Mouse (Mus musculus): ENCODE data around the gene Map3k7. TPM values are rescaled to one million over a fixed set of nuclear protein-coding genes. Genes with fewer than 3 reads are reported as not detected.
A peak's percentile ranks its signal among the peaks of the same experiment; 100 is the strongest.

Gene Map3k7
- 34.7 and 40.1 TPM in 2 replicates for polyA plus RNA-seq (2014; fragmentation: Nextera tagmentation; extraction: Ambion mirVana)

- peak within 1 kb of the TSS; percentile 88 for H3K9ac ChIP-seq (replicated peaks; ENCODE audit: low read depth, low read length)
- H3K4me3 ChIP-seq (ENCODE audit: low read depth, low read length): peak within 1 kb of the TSS; percentile 91
- peak within 1 kb of the TSS; percentile 97 for H3K27ac ChIP-seq (ENCODE audit: low read length)
- H3K4me2 ChIP-seq (replicated peaks; ENCODE audit: low read depth, low read length): peak within 1 kb of the TSS; percentile 89
- ATAC-seq (ENCODE audit: insufficient number of reproducible peaks, insufficient read depth, low FRiP score, low read depth): peak; percentile 98
- no peaks in the 10 kb centered on the region for H3K36me3 ChIP-seq (ENCODE audit: control insufficient read depth, insufficient read depth, low read length)
- H3K4me1 ChIP-seq (ENCODE audit: control insufficient read depth, insufficient read depth, low read length): peaks cover 14% of the 10 kb centered on the region
- no peaks in the 10 kb centered on the region for H3K9me3 ChIP-seq (ENCODE audit: control insufficient read depth, low read depth, low read length)
- WGBS: under 1% methylated on average over 88 of the region's 88 CpGs
- H3K27me3 ChIP-seq (ENCODE audit: control insufficient read depth, insufficient read depth, low read length): no peaks in the 10 kb centered on the region
Measured at GRCm38 (mm10) chr4:31963354-31964193, at the start of gene Map3k7. Map3k7 (plus strand) TSS chr4:31964097.

GRCm38 (mm10) chr4:31915114-31915513 lies 48.8 kb upstream of the Map3k7 start:
- Histone ChIP-seq H3K4me1 (ENCODE audit: control insufficient read depth, insufficient read depth, low read length) (no peaks in the 10 kb centered on the region), H3K4me3 (ENCODE audit: low read depth, low read length) (no peak overlapping the region)
- WGBS: 83% methylated on average over 11 of the region's 11 CpGs

DNA sequence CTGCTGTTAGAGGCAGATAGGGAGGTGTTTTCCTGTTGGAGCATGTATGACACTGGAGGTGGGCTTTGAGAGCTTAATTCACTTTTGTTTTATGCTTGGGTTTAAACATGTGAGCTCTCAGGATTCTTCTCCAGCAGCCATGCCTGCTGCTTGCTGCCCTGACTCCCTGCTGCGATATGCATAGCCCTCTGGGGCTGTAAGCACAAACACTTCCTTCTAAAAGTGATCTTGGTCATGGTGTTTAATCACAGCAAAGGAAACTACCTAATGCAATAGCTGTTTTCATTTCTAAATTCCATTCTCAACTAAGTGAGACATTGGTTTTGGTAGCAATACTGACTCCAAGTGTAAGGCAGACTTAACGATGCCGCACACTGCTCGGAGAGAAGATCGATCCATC lies 45.2 kb upstream of the Map3k7 start:
- Histone ChIP-seq H3K9me3 (ENCODE audit: control insufficient read depth, low read depth, low read length) (no peaks in the 10 kb centered on the region), H3K4me2 (replicated peaks; ENCODE audit: low read depth, low read length) (no peak overlapping the region), H3K36me3 (ENCODE audit: control insufficient read depth, insufficient read depth, low read length) (no peaks in the 10 kb centered on the region), H3K4me1 (ENCODE audit: control insufficient read depth, insufficient read depth, low read length) (no peaks in the 10 kb centered on the region), H3K27ac (ENCODE audit: low read length) (no peak overlapping the region), H3K27me3 (ENCODE audit: control insufficient read depth, insufficient read depth, low read length) (no peaks in the 10 kb centered on the region), H3K9ac (replicated peaks; ENCODE audit: low read depth, low read length) (no peak overlapping the region), H3K4me3 (ENCODE audit: low read depth, low read length) (no peak overlapping the region)
- ATAC-seq (ENCODE audit: insufficient number of reproducible peaks, insufficient read depth, low FRiP score, low read depth): no peak
- WGBS: 87% methylated on average over 5 of the region's 5 CpGs

More at GRCm38 (mm10) chr4:31915114-31915513, 48.8 kb upstream of the Map3k7 start:
- no peaks in the 10 kb centered on the region for H3K36me3 ChIP-seq (ENCODE audit: control insufficient read depth, insufficient read depth, low read length)
- no peak overlapping the region for H3K27ac ChIP-seq (ENCODE audit: low read length)
- no peak overlapping the region for H3K9ac ChIP-seq (replicated peaks; ENCODE audit: low read depth, low read length)
- no peak for ATAC-seq (ENCODE audit: insufficient number of reproducible peaks, insufficient read depth, low FRiP score, low read depth)
- no peaks in the 10 kb centered on the region for H3K9me3 ChIP-seq (ENCODE audit: control insufficient read depth, low read depth, low read length)
- H3K27me3 ChIP-seq (ENCODE audit: control insufficient read depth, insufficient read depth, low read length): no peaks in the 10 kb centered on the region
- no peak overlapping the region for H3K4me2 ChIP-seq (replicated peaks; ENCODE audit: low read depth, low read length)

GRCm38 (mm10) chr4:31922215-31922614 lies 41.7 kb upstream of the Map3k7 start:
- H3K9ac ChIP-seq (replicated peaks; ENCODE audit: low read depth, low read length): no peak overlapping the region
- no peaks in the 10 kb centered on the region for H3K4me1 ChIP-seq (ENCODE audit: control insufficient read depth, insufficient read depth, low read length)
- H3K27me3 ChIP-seq (ENCODE audit: control insufficient read depth, insufficient read depth, low read length): no peaks in the 10 kb centered on the region
- no peaks in the 10 kb centered on the region for H3K36me3 ChIP-seq (ENCODE audit: control insufficient read depth, insufficient read depth, low read length)
- H3K9me3 ChIP-seq (ENCODE audit: control insufficient read depth, low read depth, low read length): no peaks in the 10 kb centered on the region
- H3K4me2 ChIP-seq (replicated peaks; ENCODE audit: low read depth, low read length): no peak overlapping the region
- no peak overlapping the region for H3K4me3 ChIP-seq (ENCODE audit: low read depth, low read length)
- ATAC-seq (ENCODE audit: insufficient number of reproducible peaks, insufficient read depth, low FRiP score, low read depth): no peak
- 69% methylated on average over 7 of the region's 7 CpGs for WGBS
- no peak overlapping the region for H3K27ac ChIP-seq (ENCODE audit: low read length)

DNA sequence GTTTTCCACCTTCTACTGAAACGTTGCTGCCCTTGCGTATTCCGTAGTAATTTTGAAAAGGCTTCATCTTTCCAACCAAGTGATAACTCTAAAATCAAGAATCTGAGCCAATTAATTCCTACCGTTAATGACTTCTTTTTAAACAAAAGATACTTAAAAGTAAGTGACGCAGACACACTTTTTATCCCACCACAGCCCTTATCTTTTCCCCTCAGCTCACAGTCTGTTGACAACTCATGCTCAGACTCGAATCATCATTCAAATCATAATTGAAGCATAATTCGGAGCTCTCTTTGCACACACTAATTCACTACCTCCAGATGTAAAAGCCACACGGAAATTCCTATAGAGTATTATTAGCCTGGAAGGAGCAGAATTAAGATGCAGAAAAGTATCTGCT lies 40.5 kb upstream of the Map3k7 start:
- no peak overlapping the region for H3K4me3 ChIP-seq (ENCODE audit: low read depth, low read length)
- 59% methylated on average over 8 of the region's 8 CpGs for WGBS
- H3K4me2 ChIP-seq (replicated peaks; ENCODE audit: low read depth, low read length): no peak overlapping the region
- H3K9ac ChIP-seq (replicated peaks; ENCODE audit: low read depth, low read length): no peak overlapping the region
- no peak for ATAC-seq (ENCODE audit: insufficient number of reproducible peaks, insufficient read depth, low FRiP score, low read depth)
- H3K27me3 ChIP-seq (ENCODE audit: control insufficient read depth, insufficient read depth, low read length): no peaks in the 10 kb centered on the region
- H3K9me3 ChIP-seq (ENCODE audit: control insufficient read depth, low read depth, low read length): no peaks in the 10 kb centered on the region
- H3K27ac ChIP-seq (ENCODE audit: low read length): no peak overlapping the region
- no peaks in the 10 kb centered on the region for H3K36me3 ChIP-seq (ENCODE audit: control insufficient read depth, insufficient read depth, low read length)
- H3K4me1 ChIP-seq (ENCODE audit: control insufficient read depth, insufficient read depth, low read length): no peaks in the 10 kb centered on the region

- H3K36me3 ChIP-seq (ENCODE audit: control insufficient read depth, insufficient read depth, low read length): no peaks in the 10 kb centered on the region
- no peak overlapping the region for H3K9ac ChIP-seq (replicated peaks; ENCODE audit: low read depth, low read length)
- no peaks in the 10 kb centered on the region for H3K27me3 ChIP-seq (ENCODE audit: control insufficient read depth, insufficient read depth, low read length)
- H3K27ac ChIP-seq (ENCODE audit: low read length): no peak overlapping the region
- 48% methylated on average over 14 of the region's 14 CpGs for WGBS
- no peak overlapping the region for H3K4me3 ChIP-seq (ENCODE audit: low read depth, low read length)
- H3K4me2 ChIP-seq (replicated peaks; ENCODE audit: low read depth, low read length): no peak overlapping the region
- ATAC-seq (ENCODE audit: insufficient number of reproducible peaks, insufficient read depth, low FRiP score, low read depth): no peak
- no peaks in the 10 kb centered on the region for H3K9me3 ChIP-seq (ENCODE audit: control insufficient read depth, low read depth, low read length)
- no peaks in the 10 kb centered on the region for H3K4me1 ChIP-seq (ENCODE audit: control insufficient read depth, insufficient read depth, low read length)
Measured at GRCm38 (mm10) chr4:31924301-31925185, 39.4 kb upstream of the Map3k7 start.

DNA sequence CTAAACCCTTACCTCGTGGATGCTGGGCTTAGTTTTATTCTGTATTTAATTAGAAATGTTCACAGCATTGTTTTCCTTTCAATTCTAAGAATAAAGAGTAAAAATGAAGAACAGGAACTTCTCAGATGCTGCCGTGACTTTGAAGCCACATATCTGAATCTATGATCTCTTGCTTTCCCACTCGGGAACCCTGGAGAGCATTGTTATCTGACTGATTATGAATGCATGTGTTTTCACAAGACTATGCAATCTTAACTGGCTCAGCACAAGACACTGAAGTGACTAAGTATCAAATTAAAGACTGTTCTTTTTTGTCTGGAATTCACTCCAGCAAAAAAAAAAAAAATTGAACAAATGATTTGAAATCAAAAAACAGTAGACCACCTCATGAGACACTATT lies 30.7 kb upstream of the Map3k7 start:
- no peak overlapping the region for H3K4me2 ChIP-seq (replicated peaks; ENCODE audit: low read depth, low read length)

GRCm38 (mm10) chr4:31935831-31936306 lies 28.0 kb upstream of the Map3k7 start:
- no peak overlapping the region for H3K4me2 ChIP-seq (replicated peaks; ENCODE audit: low read depth, low read length)
- no peak for ATAC-seq (ENCODE audit: insufficient number of reproducible peaks, insufficient read depth, low FRiP score, low read depth)

More for the DNA sequence above, 30.7 kb upstream of the Map3k7 start:
- Histone ChIP-seq H3K27me3 (ENCODE audit: control insufficient read depth, insufficient read depth, low read length) (no peaks in the 10 kb centered on the region), H3K4me3 (ENCODE audit: low read depth, low read length) (no peak overlapping the region), H3K4me1 (ENCODE audit: control insufficient read depth, insufficient read depth, low read length) (peaks cover 4% of the 10 kb centered on the region; the same call in 1 of the 2 replicates), H3K9me3 (ENCODE audit: control insufficient read depth, low read depth, low read length) (no peaks in the 10 kb centered on the region), H3K9ac (replicated peaks; ENCODE audit: low read depth, low read length) (no peak overlapping the region), H3K36me3 (ENCODE audit: control insufficient read depth, insufficient read depth, low read length) (no peaks in the 10 kb centered on the region), H3K27ac (ENCODE audit: low read length) (no peak overlapping the region)
- no peak for ATAC-seq (ENCODE audit: insufficient number of reproducible peaks, insufficient read depth, low FRiP score, low read depth)
- WGBS: 72% methylated on average over 3 of the region's 3 CpGs

More at GRCm38 (mm10) chr4:31935831-31936306, 28.0 kb upstream of the Map3k7 start:
- Histone ChIP-seq H3K4me3 (ENCODE audit: low read depth, low read length) (no peak overlapping the region), H3K27ac (ENCODE audit: low read length) (no peak overlapping the region), H3K36me3 (ENCODE audit: control insufficient read depth, insufficient read depth, low read length) (no peaks in the 10 kb centered on the region), H3K27me3 (ENCODE audit: control insufficient read depth, insufficient read depth, low read length) (no peaks in the 10 kb centered on the region), H3K9me3 (ENCODE audit: control insufficient read depth, low read depth, low read length) (no peaks in the 10 kb centered on the region), H3K4me1 (ENCODE audit: control insufficient read depth, insufficient read depth, low read length) (peaks cover 4% of the 10 kb centered on the region; the same call in 1 of the 2 replicates), H3K9ac (replicated peaks; ENCODE audit: low read depth, low read length) (no peak overlapping the region)
- 41% methylated on average over 3 of the region's 3 CpGs for WGBS

All from stomach, embryonic 14.5 days (tissue).